Mouse (Mus musculus) gonadal fat pad, adult 2 months (tissue): Measurements from ENCODE around the gene Tmem199. TPM values are rescaled to one million over a fixed set of nuclear protein-coding genes. Genes with fewer than 3 reads are reported as not detected.
"Not testable (repeated sequence)": the region's sequence is repeated elsewhere in the genome, so short reads cannot be mapped to it uniquely, and the experiment has no call there.

Experiments used
- DNase-seq: peaks from one replicate; pipeline ENCODE4 v3.0.0-alpha.2; 2012; ENCODE audit warnings: low read depth
- polyA plus RNA-seq: library from polyadenylated mRNA; depleted of rRNA; stranded (reverse); fragments of >200 nt; gene quantifications from 2 replicates; pipeline ENCODE4 v1.2.3, GENCODE M21; 2012; rRNA removed

Gene Tmem199
- 20.4 and 20.5 TPM in 2 replicates for polyA plus RNA-seq

GRCm38 (mm10) chr11:78512025-78512957 is at the start of gene Tmem199, which contains the start of gene Poldip2:
Gene Tmem199 (minus strand): TSS chr11:78512172.
Gene Poldip2 (plus strand): TSS chr11:78512193.
- DNase-seq = no peak

- DNase-seq = no peak
Observed at GRCm38 (mm10) chr11:78560447-78560846, 48.5 kb upstream of the Tmem199 start.

- DNase-seq = no peak
Observed at GRCm38 (mm10) chr11:78557241-78557640, 45.3 kb upstream of the Tmem199 start.

GRCm38 (mm10) chr11:78556070-78556469 is 44.1 kb upstream of the Tmem199 start:
- DNase-seq = no peak

GRCm38 (mm10) chr11:78555623-78556022 is 43.7 kb upstream of the Tmem199 start:
- DNase-seq = no peak

GRCm38 (mm10) chr11:78551059-78551398 is 39.1 kb upstream of the Tmem199 start:
- DNase-seq = no peak

- no peak for DNase-seq
Observed at GRCm38 (mm10) chr11:78550168-78551058, 38.4 kb upstream of the Tmem199 start, which contains the start of gene Tmem97. Gene Tmem97 (minus strand): TSS chr11:78550777.

GRCm38 (mm10) chr11:78549491-78549987 is 37.6 kb upstream of the Tmem199 start:
- no peak for DNase-seq

- no peak for DNase-seq
Observed at GRCm38 (mm10) chr11:78547718-78548460, 35.9 kb upstream of the Tmem199 start.

- no peak for DNase-seq
Observed at GRCm38 (mm10) chr11:78545181-78545580, 33.2 kb upstream of the Tmem199 start.

- DNase-seq = no peak
Observed at GRCm38 (mm10) chr11:78544449-78545111, 32.6 kb upstream of the Tmem199 start.

- DNase-seq = no peak
Observed at GRCm38 (mm10) chr11:78540358-78540757, 28.4 kb upstream of the Tmem199 start.

- DNase-seq = no peak
Observed at GRCm38 (mm10) chr11:78536690-78537084, 24.7 kb upstream of the Tmem199 start.

- DNase-seq = peak; percentile 96
Observed at GRCm38 (mm10) chr11:78536080-78536689, 24.2 kb upstream of the Tmem199 start, which contains the start of the genes Tnfaip1 and Ift20. Gene Tnfaip1 (minus strand): TSS chr11:78536332. Gene Ift20 (plus strand): TSS chr11:78536361.

- DNase-seq = no peak
Observed at GRCm38 (mm10) chr11:78535376-78536079, 23.6 kb upstream of the Tmem199 start.

- no peak for DNase-seq
Observed at GRCm38 (mm10) chr11:78534516-78534915, 22.5 kb upstream of the Tmem199 start.

- DNase-seq = not testable (repeated sequence)
Observed at GRCm38 (mm10) chr11:78531515-78531914, 19.5 kb upstream of the Tmem199 start.

- DNase-seq = no peak
Observed at GRCm38 (mm10) chr11:78531046-78531445, 19.1 kb upstream of the Tmem199 start.

- DNase-seq = no peak
Observed at GRCm38 (mm10) chr11:78530001-78530400, 18.0 kb upstream of the Tmem199 start.

- DNase-seq = no peak
Observed at GRCm38 (mm10) chr11:78528714-78529113, 16.7 kb upstream of the Tmem199 start.
